Mouse (Mus musculus) hindbrain, embryonic 11.5 days (tissue): ENCODE results near the gene Itpr1. TPM values are rescaled to one million over a fixed set of nuclear protein-coding genes. Genes with fewer than 3 reads are reported as not detected.

Experiments
- ATAC-seq: fragments of 200-750 bp; cut with Nextera tagmentation; 2 replicates; pipeline ENCODE4 v1.8.0; 2017; ENCODE audit warnings: mild to moderate bottlenecking, moderate TSS enrichment, moderate library complexity; ENCODE audit not compliant: low FRiP score
- DNase-seq: peaks from one replicate; pipeline ENCODE4 v3.0.0-alpha.2; 2015; ENCODE audit warnings: low spot score
- H3K27ac ChIP-seq: fragments of 300-500 bp; sonication (generic); 2 replicates; pipeline ENCODE4 v1.5.1; 2014; ENCODE audit warnings: mild to moderate bottlenecking, low read depth, low read length
- H3K27me3 ChIP-seq: fragments of 300-500 bp; sonication (generic); 2 replicates; pipeline ENCODE4 v1.6.1; 2014; ENCODE audit warnings: mild to moderate bottlenecking, low read length, moderate library complexity, mixed read lengths; ENCODE audit not compliant: control insufficient read depth, insufficient read depth
- H3K36me3 ChIP-seq: fragments of 300-500 bp; sonication (generic); 2 replicates; pipeline ENCODE4 v1.6.1; 2014; ENCODE audit warnings: mild to moderate bottlenecking, low read length, moderate library complexity, mixed read lengths; ENCODE audit not compliant: control insufficient read depth, insufficient read depth
- H3K4me1 ChIP-seq: fragments of 300-500 bp; sonication (generic); replicated peaks from 2 replicates; pipeline ENCODE4 v1.6.1; 2014; ENCODE audit warnings: low read length, mixed read lengths; ENCODE audit not compliant: control insufficient read depth, insufficient read depth
- H3K4me2 ChIP-seq: fragments of 300-500 bp; sonication (generic); replicated peaks from 2 replicates; pipeline ENCODE4 v1.6.1; 2014; ENCODE audit warnings: mild to moderate bottlenecking, low read depth, low read length
- H3K4me3 ChIP-seq: fragments of 300-500 bp; sonication (generic); 2 replicates; pipeline ENCODE4 v1.5.1; 2014; ENCODE audit warnings: low read depth, low read length
- H3K9ac ChIP-seq: fragments of 300-500 bp; sonication (generic); 2 replicates; pipeline ENCODE4 v1.6.1; 2014; ENCODE audit warnings: low read depth, low read length
- H3K9me3 ChIP-seq: fragments of 300-500 bp; sonication (generic); 2 replicates; pipeline ENCODE4 v1.6.1; 2016; ENCODE audit warnings: low read length; ENCODE audit not compliant: control insufficient read depth
- WGBS: fragments of 180-500 bp; shearing (Covaris S2); extraction: QIAGEN DNeasy Blood & Tissue Kit; methylation state at CpG from one replicate; pipeline ENCODE4 v1.1.7; 2014; 5-methylcytosine and 5-hydroxymethylcytosine counted together
- polyA plus RNA-seq: library from polyadenylated mRNA; unstranded; fragments of >200 nt; fragmentation: Nextera tagmentation; extraction: Ambion mirVana; gene quantifications from 2 replicates; pipeline ENCODE4 v1.2.1, GENCODE M21; 2014

Gene Itpr1
- polyA plus RNA-seq, 1 experiment from 2014 or later = 9.6 TPM

DNA sequence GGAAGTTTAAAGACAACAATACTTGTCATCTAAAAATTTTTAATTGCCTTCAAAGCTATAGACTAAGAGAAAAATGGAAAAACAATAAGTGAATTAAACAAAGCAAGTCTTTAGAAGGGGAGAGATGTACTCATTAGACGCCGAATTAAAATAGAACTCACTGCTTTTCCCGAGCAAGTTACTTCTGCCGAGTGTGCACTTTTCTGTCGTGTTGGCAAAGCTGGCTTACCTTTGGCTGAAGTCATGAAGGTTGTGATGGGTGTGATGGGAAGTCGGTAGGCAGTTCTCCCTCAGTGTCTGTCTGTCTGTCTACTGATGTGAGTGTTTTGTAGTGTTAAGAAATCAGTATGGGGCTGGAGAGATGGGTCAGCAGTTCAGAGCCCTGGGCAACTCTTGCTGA lies 282.1 kb downstream of the Itpr1 start:
- DNase-seq (no peak), ATAC-seq (no peak)
- H3K4me1 ChIP-seq = no peaks in the 10 kb centered on the region
- no peak overlapping the region for H3K9ac ChIP-seq
- H3K9me3 ChIP-seq = no peaks in the 10 kb centered on the region
- H3K27me3 ChIP-seq = no peaks in the 10 kb centered on the region
- no peak overlapping the region for H3K4me2 ChIP-seq
- 85% methylated on average over 6 of the region's 6 CpGs for WGBS
- no peak overlapping the region for H3K4me3 ChIP-seq
- H3K27ac ChIP-seq = no peak overlapping the region
- no peaks in the 10 kb centered on the region for H3K36me3 ChIP-seq

DNA sequence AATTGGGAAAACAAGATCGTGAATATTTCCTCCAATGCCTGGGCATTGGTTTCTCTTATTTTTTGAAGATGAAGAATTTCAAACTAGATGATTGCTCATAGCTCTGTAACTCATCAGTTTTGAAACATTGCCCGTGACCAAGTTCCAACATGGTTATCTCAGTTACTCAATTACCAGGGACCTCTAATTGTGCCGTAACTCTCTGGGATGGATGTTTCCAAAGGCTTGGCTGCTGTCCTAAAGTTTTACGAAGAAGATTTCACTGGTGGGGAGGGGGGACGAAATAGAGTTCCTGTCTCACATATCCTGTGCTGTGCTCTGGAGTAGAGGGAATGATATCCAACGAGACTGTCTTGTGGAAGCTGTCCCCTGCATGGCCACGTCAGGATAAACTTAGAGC lies 285.2 kb downstream of the Itpr1 start:
- Histone ChIP-seq H3K27ac (no peak overlapping the region), H3K9ac (no peak overlapping the region), H3K4me1 (no peaks in the 10 kb centered on the region), H3K36me3 (no peaks in the 10 kb centered on the region), H3K27me3 (no peaks in the 10 kb centered on the region), H3K9me3 (no peaks in the 10 kb centered on the region), H3K4me3 (no peak overlapping the region), H3K4me2 (no peak overlapping the region)
- WGBS = 93% methylated on average over 7 of the region's 7 CpGs
- ATAC-seq (no peak), DNase-seq (no peak)

DNA sequence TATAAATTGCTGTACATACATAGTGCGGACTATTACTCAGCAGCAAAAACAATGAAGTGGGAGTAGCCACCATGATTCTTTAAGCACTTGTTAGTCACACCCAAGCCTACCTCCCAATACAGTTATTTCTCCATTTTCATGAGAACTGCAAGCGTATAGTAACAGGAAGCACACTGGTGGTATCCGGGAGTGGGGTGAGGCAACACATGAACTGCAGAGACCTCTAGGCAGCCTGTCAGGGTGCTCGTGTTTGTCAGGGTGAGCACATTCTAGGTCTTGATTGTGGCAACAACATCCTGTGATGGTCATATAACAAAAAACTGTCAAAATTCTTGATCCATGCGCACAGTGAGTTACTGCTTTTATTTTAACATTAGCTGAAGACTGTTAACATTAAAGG lies 290.8 kb downstream of the Itpr1 start:
- WGBS = 92% methylated on average over 5 of the region's 5 CpGs
- H3K9ac ChIP-seq = no peak overlapping the region
- H3K9me3 ChIP-seq = no peaks in the 10 kb centered on the region
- H3K4me2 ChIP-seq = no peak overlapping the region
- no peaks in the 10 kb centered on the region for H3K27me3 ChIP-seq
- DNase-seq (no peak), ATAC-seq (no peak)
- H3K4me1 ChIP-seq = no peaks in the 10 kb centered on the region
- no peaks in the 10 kb centered on the region for H3K36me3 ChIP-seq
- no peak overlapping the region for H3K27ac ChIP-seq
- H3K4me3 ChIP-seq = no peak overlapping the region

DNA sequence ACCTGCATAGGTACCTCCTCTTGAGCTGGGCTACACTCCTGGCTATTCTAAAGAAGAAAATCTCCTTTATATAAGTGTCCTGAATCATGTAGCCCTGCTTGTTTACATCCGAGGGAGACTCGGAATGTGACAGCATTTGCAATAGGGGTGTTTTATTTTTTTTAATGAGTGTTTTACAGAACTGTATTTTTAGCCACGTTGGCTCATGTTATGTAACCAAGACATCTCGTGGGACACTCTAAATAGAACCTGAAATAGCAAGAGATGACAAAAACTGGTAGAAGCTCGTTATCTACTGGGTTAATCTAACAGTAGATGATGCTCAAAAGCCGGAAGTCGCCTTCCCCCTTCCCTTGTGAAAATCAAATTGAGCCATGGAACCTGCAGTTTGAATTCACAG lies 291.8 kb downstream of the Itpr1 start:
- no peak for DNase-seq
- no peak overlapping the region for H3K4me3 ChIP-seq
- no peaks in the 10 kb centered on the region for H3K4me1 ChIP-seq
- no peak for ATAC-seq
- H3K36me3 ChIP-seq = no peaks in the 10 kb centered on the region
- 88% methylated on average over 7 of the region's 7 CpGs for WGBS
- no peak overlapping the region for H3K27ac ChIP-seq
- no peak overlapping the region for H3K9ac ChIP-seq
- H3K9me3 ChIP-seq = no peaks in the 10 kb centered on the region
- no peak overlapping the region for H3K4me2 ChIP-seq
- no peaks in the 10 kb centered on the region for H3K27me3 ChIP-seq

DNA sequence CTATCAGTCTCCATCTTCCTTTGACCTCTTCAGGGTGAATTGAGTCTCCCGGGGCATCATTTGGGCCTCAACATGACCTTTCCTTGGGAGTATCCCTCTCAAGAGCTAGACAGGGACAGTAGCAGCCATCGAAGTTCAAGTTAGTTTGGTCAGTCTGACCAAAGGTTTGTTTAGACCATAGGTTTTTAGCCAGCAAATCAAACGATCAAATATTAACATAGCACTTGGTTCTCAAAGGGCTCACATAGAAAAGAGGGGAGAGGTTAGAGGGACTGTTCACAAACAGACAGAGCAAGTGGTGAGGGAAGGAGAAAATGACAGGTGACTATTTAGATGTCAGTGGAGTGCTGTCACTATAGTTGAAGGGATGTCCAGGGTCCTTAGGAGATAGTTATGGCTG lies 293.3 kb downstream of the Itpr1 start:
- DNase-seq (no peak), ATAC-seq (no peak)
- 89% methylated on average over 3 of the region's 3 CpGs for WGBS
- no peak overlapping the region for H3K4me3 ChIP-seq
- H3K4me1 ChIP-seq = no peaks in the 10 kb centered on the region
- no peaks in the 10 kb centered on the region for H3K36me3 ChIP-seq
- no peaks in the 10 kb centered on the region for H3K9me3 ChIP-seq
- H3K9ac ChIP-seq = no peak overlapping the region
- no peak overlapping the region for H3K27ac ChIP-seq
- no peaks in the 10 kb centered on the region for H3K27me3 ChIP-seq
- no peak overlapping the region for H3K4me2 ChIP-seq

DNA sequence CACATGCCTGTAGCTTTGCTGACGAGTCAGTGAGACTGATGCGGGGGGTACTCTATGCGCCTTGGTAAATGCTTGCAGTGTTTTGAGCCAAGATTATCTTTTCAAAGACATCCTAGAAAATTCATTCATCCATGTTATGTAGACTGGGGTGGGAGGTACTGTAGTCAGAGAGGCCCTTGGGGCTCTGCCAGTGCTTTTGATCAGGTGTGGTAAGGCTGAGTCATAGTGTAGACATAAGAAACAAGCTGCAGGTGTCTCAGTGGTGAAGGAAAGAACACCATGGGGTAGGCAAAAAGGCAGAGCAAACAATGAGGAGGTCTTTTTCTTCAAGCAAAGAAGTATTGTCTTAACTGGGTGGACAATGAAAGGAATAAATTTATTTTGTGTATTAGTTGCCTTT lies 294.4 kb downstream of the Itpr1 start:
- H3K4me1 ChIP-seq = no peaks in the 10 kb centered on the region
- no peaks in the 10 kb centered on the region for H3K27me3 ChIP-seq
- H3K9me3 ChIP-seq = no peaks in the 10 kb centered on the region
- H3K4me3 ChIP-seq = no peak overlapping the region
- no peak for DNase-seq
- H3K36me3 ChIP-seq = no peaks in the 10 kb centered on the region
- ATAC-seq = no peak
- no peak overlapping the region for H3K27ac ChIP-seq
- 91% methylated on average over 3 of the region's 3 CpGs for WGBS
- H3K9ac ChIP-seq = no peak overlapping the region
- H3K4me2 ChIP-seq = no peak overlapping the region

DNA sequence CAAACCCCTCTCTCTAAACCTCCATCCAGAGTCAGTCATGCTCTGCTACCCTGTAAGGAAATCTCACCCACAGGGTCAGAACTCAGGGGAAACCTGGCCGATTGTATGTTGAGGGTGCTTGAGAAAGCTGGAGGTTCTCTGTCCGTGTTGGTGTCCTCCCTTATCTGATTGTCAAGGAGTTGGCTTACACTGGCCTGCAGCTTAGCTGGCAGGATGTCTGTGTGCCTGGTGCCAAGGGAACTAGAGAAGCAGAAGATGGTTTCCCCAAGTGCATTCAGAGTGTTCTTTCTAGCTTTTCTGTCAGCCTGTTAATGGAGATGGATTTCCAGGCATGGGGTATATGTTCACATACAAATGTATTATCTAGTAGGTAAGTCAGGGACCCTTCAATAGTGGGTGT lies 296.4 kb downstream of the Itpr1 start:
- Histone ChIP-seq H3K36me3 (no peaks in the 10 kb centered on the region), H3K4me1 (no peaks in the 10 kb centered on the region), H3K9ac (no peak overlapping the region), H3K27me3 (no peaks in the 10 kb centered on the region), H3K27ac (no peak overlapping the region), H3K9me3 (no peaks in the 10 kb centered on the region), H3K4me2 (no peak overlapping the region), H3K4me3 (no peak overlapping the region)
- DNase-seq = no peak
- ATAC-seq = no peak
- WGBS = 91% methylated on average over 2 of the region's 2 CpGs

DNA sequence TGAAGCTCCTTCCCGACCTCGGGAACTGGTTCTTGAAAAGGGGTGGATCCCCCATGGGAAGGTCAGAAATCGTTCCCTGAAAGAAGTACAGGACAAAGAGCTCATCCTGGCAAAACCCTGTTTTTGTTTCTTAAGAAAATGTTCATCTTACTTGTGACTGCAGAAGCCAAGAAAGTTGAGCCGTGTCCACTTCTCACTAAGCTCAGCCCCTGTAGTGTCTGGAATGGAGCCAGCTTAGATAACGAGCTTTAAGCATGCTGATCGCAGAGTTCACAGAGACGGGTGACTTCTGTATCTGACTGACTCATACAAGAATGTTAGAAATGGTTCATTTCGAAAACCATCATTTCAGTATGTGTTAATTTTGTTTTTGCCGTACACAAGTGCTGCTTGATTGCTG lies 297.2 kb downstream of the Itpr1 start:
- Histone ChIP-seq H3K27me3 (no peaks in the 10 kb centered on the region), H3K27ac (no peak overlapping the region), H3K4me1 (no peaks in the 10 kb centered on the region), H3K36me3 (no peaks in the 10 kb centered on the region), H3K9ac (no peak overlapping the region), H3K4me3 (no peak overlapping the region), H3K4me2 (no peak overlapping the region), H3K9me3 (no peaks in the 10 kb centered on the region)
- ATAC-seq (no peak), DNase-seq (no peak)
- 82% methylated on average over 9 of the region's 9 CpGs for WGBS

DNA sequence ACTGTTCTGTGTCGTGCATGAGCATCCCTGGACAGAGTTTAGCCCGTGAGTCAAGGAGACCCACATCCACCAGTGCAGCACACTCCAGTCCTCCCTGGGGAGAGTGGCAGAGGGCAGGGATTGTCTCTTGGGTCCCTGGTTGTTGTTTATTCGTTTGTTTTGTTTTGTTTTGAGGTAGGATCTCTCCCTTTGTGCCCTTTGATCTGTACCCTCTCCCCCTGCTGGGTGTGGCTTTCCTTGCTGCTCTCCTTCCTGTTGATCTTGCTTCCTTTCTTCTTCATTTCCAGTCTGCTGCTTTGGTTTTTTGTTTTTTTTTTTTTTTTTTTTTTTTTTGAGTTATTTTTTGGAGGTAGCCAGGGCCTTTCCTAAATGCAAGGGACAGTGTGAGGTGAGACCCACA lies 299.2 kb downstream of the Itpr1 start:
- H3K4me3 ChIP-seq = no peak overlapping the region
- no peaks in the 10 kb centered on the region for H3K36me3 ChIP-seq
- H3K27me3 ChIP-seq = no peaks in the 10 kb centered on the region
- 58% methylated on average over 3 of the region's 3 CpGs for WGBS
- H3K27ac ChIP-seq = no peak overlapping the region
- H3K4me1 ChIP-seq = no peaks in the 10 kb centered on the region
- no peaks in the 10 kb centered on the region for H3K9me3 ChIP-seq
- no peak for ATAC-seq
- no peak for DNase-seq
- H3K9ac ChIP-seq = no peak overlapping the region
- no peak overlapping the region for H3K4me2 ChIP-seq
